Mouse (Mus musculus) spleen, postnatal 4 days (tissue): Measurements from ENCODE around the gene Slc35d3.

Experiments used
- DNase-seq, 2 experiments: peaks; one replicate each; pipeline ENCODE4 v3.0.0; 2022; ENCODE audit warnings: low spot score in 2 of 2

Gene Slc35d3

GRCm38 (mm10) chr10:19835887-19836710 lies 15.2 kb downstream of the Slc35d3 start:
- no peak for DNase-seq

GRCm38 (mm10) chr10:19834222-19834621 lies 17.0 kb downstream of the Slc35d3 start:
- no peak for DNase-seq

GRCm38 (mm10) chr10:19831072-19831849 lies 20.0 kb downstream of the Slc35d3 start:
- no peak for DNase-seq

- no peak for DNase-seq
Measured at GRCm38 (mm10) chr10:19820986-19821385, 30.3 kb downstream of the Slc35d3 start.

GRCm38 (mm10) chr10:19818723-19819355 lies 32.4 kb downstream of the Slc35d3 start:
- DNase-seq: no peak

GRCm38 (mm10) chr10:19815371-19815770 lies 35.9 kb downstream of the Slc35d3 start:
- DNase-seq: no peak

GRCm38 (mm10) chr10:19811436-19812172 lies 39.7 kb downstream of the Slc35d3 start:
- DNase-seq: no peak

- DNase-seq: no peak
Measured at GRCm38 (mm10) chr10:19804763-19805162, 46.5 kb downstream of the Slc35d3 start.

GRCm38 (mm10) chr10:19802958-19803357 lies 48.3 kb downstream of the Slc35d3 start:
- DNase-seq: no peak
